Mouse (Mus musculus): ENCODE data around the gene Hist3h2a. TPM values are rescaled to one million over a fixed set of nuclear protein-coding genes. Genes with fewer than 3 reads are reported as not detected.
A peak's percentile ranks its signal among the peaks of the same experiment; 100 is the strongest.

The Hist3h2a gene
- polyA plus RNA-seq, 1 experiment from 2014 or later: 19.4 TPM

- peaks cover 7% of the 10 kb centered on the region for H3K9me3 ChIP-seq
- DNase-seq (ENCODE audit: extremely low spot score, low spot score): no peak
- no peak overlapping the region for H3K4me3 ChIP-seq
- peaks cover 12% of the 10 kb centered on the region for H3K36me3 ChIP-seq (replicated peaks)
- H3K27me3 ChIP-seq (ENCODE audit: poor library complexity, severe bottlenecking): peaks cover 38% of the 10 kb centered on the region
- H3K4me1 ChIP-seq: peaks cover 30% of the 10 kb centered on the region
- WGBS: 39% methylated on average over 17 of the region's 17 CpGs
- H3K27ac ChIP-seq: no peak overlapping the region
Measured at GRCm38 (mm10) chr11:58963543-58963942, 9.1 kb downstream of the Hist3h2a start.

- H3K36me3 ChIP-seq (replicated peaks): peaks cover 19% of the 10 kb centered on the region
- H3K4me1 ChIP-seq: peaks cover 26% of the 10 kb centered on the region
- no peak overlapping the region for H3K27ac ChIP-seq
- peaks cover 7% of the 10 kb centered on the region for H3K9me3 ChIP-seq
- no peak for DNase-seq (ENCODE audit: extremely low spot score, low spot score)
- WGBS: 85% methylated on average over 7 of the region's 7 CpGs
- H3K4me3 ChIP-seq: no peak overlapping the region
- H3K27me3 ChIP-seq (ENCODE audit: poor library complexity, severe bottlenecking): peaks cover 32% of the 10 kb centered on the region
Measured at GRCm38 (mm10) chr11:58964216-58964615, 9.7 kb downstream of the Hist3h2a start.

GRCm38 (mm10) chr11:58965001-58965760, 10.7 kb downstream of the Hist3h2a start:
- Histone ChIP-seq H3K4me1 (peaks cover 16% of the 10 kb centered on the region), H3K27ac (no peak overlapping the region), H3K27me3 (ENCODE audit: poor library complexity, severe bottlenecking) (peaks cover 29% of the 10 kb centered on the region), H3K9me3 (peaks cover 7% of the 10 kb centered on the region), H3K36me3 (replicated peaks) (peaks cover 28% of the 10 kb centered on the region), H3K4me3 (no peak overlapping the region; the same call in 1 of the 2 replicates)
- no peak for DNase-seq (ENCODE audit: extremely low spot score, low spot score)
- 61% methylated on average over 12 of the region's 12 CpGs for WGBS

- H3K36me3 ChIP-seq (replicated peaks): peaks cover 50% of the 10 kb centered on the region
- no peak for DNase-seq (ENCODE audit: extremely low spot score, low spot score)
- H3K27me3 ChIP-seq (ENCODE audit: poor library complexity, severe bottlenecking): peaks cover 10% of the 10 kb centered on the region
- H3K4me3 ChIP-seq: no peak overlapping the region
- peaks cover 13% of the 10 kb centered on the region for H3K4me1 ChIP-seq
- H3K27ac ChIP-seq: no peak overlapping the region
- WGBS: 98% methylated on average over 1 of the region's 1 CpGs
- H3K9me3 ChIP-seq: no peaks in the 10 kb centered on the region
Measured at GRCm38 (mm10) chr11:58967346-58967745, 12.9 kb downstream of the Hist3h2a start.

- WGBS: 84% methylated on average over 7 of the region's 7 CpGs
- no peaks in the 10 kb centered on the region for H3K9me3 ChIP-seq
- no peaks in the 10 kb centered on the region for H3K27me3 ChIP-seq (ENCODE audit: poor library complexity, severe bottlenecking)
- no peak overlapping the region for H3K4me3 ChIP-seq
- H3K27ac ChIP-seq: no peak overlapping the region
- DNase-seq (ENCODE audit: extremely low spot score, low spot score): no peak
- peaks cover 11% of the 10 kb centered on the region for H3K4me1 ChIP-seq
- peaks cover 54% of the 10 kb centered on the region for H3K36me3 ChIP-seq (replicated peaks)
Measured at GRCm38 (mm10) chr11:58968551-58968950, 14.1 kb downstream of the Hist3h2a start.

GRCm38 (mm10) chr11:58969027-58969426, 14.5 kb downstream of the Hist3h2a start:
- Histone ChIP-seq H3K4me1 (peaks cover 9% of the 10 kb centered on the region), H3K9me3 (no peaks in the 10 kb centered on the region), H3K27me3 (ENCODE audit: poor library complexity, severe bottlenecking) (no peaks in the 10 kb centered on the region), H3K36me3 (replicated peaks) (peaks cover 59% of the 10 kb centered on the region), H3K27ac (no peak overlapping the region), H3K4me3 (no peak overlapping the region)
- DNase-seq (ENCODE audit: extremely low spot score, low spot score): no peak
- 87% methylated on average over 8 of the region's 8 CpGs for WGBS

GRCm38 (mm10) chr11:58969659-58970058, 15.2 kb downstream of the Hist3h2a start:
- Histone ChIP-seq H3K4me3 (no peak overlapping the region), H3K4me1 (peaks cover 8% of the 10 kb centered on the region), H3K36me3 (replicated peaks) (peaks cover 65% of the 10 kb centered on the region), H3K27me3 (ENCODE audit: poor library complexity, severe bottlenecking) (no peaks in the 10 kb centered on the region), H3K9me3 (no peaks in the 10 kb centered on the region), H3K27ac (no peak overlapping the region)
- DNase-seq (ENCODE audit: extremely low spot score, low spot score): no peak
- WGBS: 83% methylated on average over 6 of the region's 6 CpGs

GRCm38 (mm10) chr11:58970831-58971530, 16.5 kb downstream of the Hist3h2a start:
- Histone ChIP-seq H3K4me1 (peaks cover 7% of the 10 kb centered on the region), H3K27ac (no peak overlapping the region), H3K9me3 (no peaks in the 10 kb centered on the region), H3K27me3 (ENCODE audit: poor library complexity, severe bottlenecking) (no peaks in the 10 kb centered on the region), H3K4me3 (no peak overlapping the region), H3K36me3 (replicated peaks) (peaks cover 76% of the 10 kb centered on the region)
- 93% methylated on average over 21 of the region's 21 CpGs for WGBS
- no peak for DNase-seq (ENCODE audit: extremely low spot score, low spot score)

- Histone ChIP-seq H3K9me3 (no peaks in the 10 kb centered on the region), H3K36me3 (replicated peaks) (peaks cover 76% of the 10 kb centered on the region), H3K27ac (no peak overlapping the region), H3K4me3 (no peak overlapping the region), H3K4me1 (peaks cover 15% of the 10 kb centered on the region), H3K27me3 (ENCODE audit: poor library complexity, severe bottlenecking) (no peaks in the 10 kb centered on the region)
- DNase-seq (ENCODE audit: extremely low spot score, low spot score): no peak
- WGBS: 99% methylated on average over 3 of the region's 3 CpGs
Measured at GRCm38 (mm10) chr11:58971796-58972195, 17.3 kb downstream of the Hist3h2a start.

GRCm38 (mm10) chr11:58974414-58974813, 19.9 kb downstream of the Hist3h2a start:
- Histone ChIP-seq H3K4me1 (peaks cover 31% of the 10 kb centered on the region), H3K27ac (no peak overlapping the region), H3K4me3 (no peak overlapping the region; the same call in 1 of the 2 replicates), H3K9me3 (no peaks in the 10 kb centered on the region), H3K36me3 (replicated peaks) (peaks cover 56% of the 10 kb centered on the region), H3K27me3 (ENCODE audit: poor library complexity, severe bottlenecking) (no peaks in the 10 kb centered on the region)
- WGBS: 84% methylated on average over 3 of the region's 3 CpGs
- no peak for DNase-seq (ENCODE audit: extremely low spot score, low spot score)

- DNase-seq (ENCODE audit: extremely low spot score, low spot score): no peak
- H3K4me1 ChIP-seq: peaks cover 56% of the 10 kb centered on the region
- no peaks in the 10 kb centered on the region for H3K9me3 ChIP-seq
- peak overlapping the region; percentile 89 for H3K27ac ChIP-seq
- H3K4me3 ChIP-seq: peak overlapping the region; percentile 88
- peaks cover 49% of the 10 kb centered on the region for H3K36me3 ChIP-seq (replicated peaks)
- under 1% methylated on average over 29 of the region's 29 CpGs for WGBS
- H3K27me3 ChIP-seq (ENCODE audit: poor library complexity, severe bottlenecking): no peaks in the 10 kb centered on the region
Measured at GRCm38 (mm10) chr11:58977150-58977549, 22.7 kb downstream of the Hist3h2a start.

GRCm38 (mm10) chr11:58977607-58978026, 23.1 kb downstream of the Hist3h2a start:
- peak overlapping the region; percentile 89 for H3K27ac ChIP-seq
- H3K9me3 ChIP-seq: no peaks in the 10 kb centered on the region
- H3K36me3 ChIP-seq (replicated peaks): peaks cover 49% of the 10 kb centered on the region
- no peak for DNase-seq (ENCODE audit: extremely low spot score, low spot score)
- peak overlapping the region; percentile 88 for H3K4me3 ChIP-seq
- no peaks in the 10 kb centered on the region for H3K27me3 ChIP-seq (ENCODE audit: poor library complexity, severe bottlenecking)
- peaks cover 59% of the 10 kb centered on the region for H3K4me1 ChIP-seq
- WGBS: under 1% methylated on average over 21 of the region's 21 CpGs
